Mouse (Mus musculus) hindbrain, embryonic 12.5 days (tissue): Measurements from ENCODE around the gene Fam43a. TPM values are rescaled to one million over a fixed set of nuclear protein-coding genes. Genes with fewer than 3 reads are reported as not detected.
A peak's percentile ranks its signal among the peaks of the same experiment; 100 is the strongest.

ENCODE experiments used
- ATAC-seq: fragments of 200-750 bp; cut with Nextera tagmentation; 2 replicates; pipeline ENCODE4 v1.8.0; 2017; ENCODE audit warnings: moderate TSS enrichment; ENCODE audit not compliant: low FRiP score
- H3K27ac ChIP-seq: fragments of 300-500 bp; sonication (generic); 2 replicates; pipeline ENCODE4 v1.5.1; 2016; ENCODE audit warnings: mild to moderate bottlenecking
- H3K27me3 ChIP-seq: fragments of 300-500 bp; sonication (generic); 2 replicates; pipeline ENCODE4 v1.6.1; 2016; ENCODE audit warnings: mild to moderate bottlenecking
- H3K36me3 ChIP-seq: fragments of 300-500 bp; sonication (generic); 2 replicates; pipeline ENCODE4 v1.6.1; 2016; ENCODE audit warnings: mild to moderate bottlenecking
- H3K4me1 ChIP-seq: fragments of 300-500 bp; sonication (generic); 2 replicates; pipeline ENCODE4 v1.6.1; 2016
- H3K4me2 ChIP-seq: fragments of 300-500 bp; sonication (generic); replicated peaks from 2 replicates; pipeline ENCODE4 v1.6.1; 2016; ENCODE audit warnings: mild to moderate bottlenecking
- H3K4me3 ChIP-seq: fragments of 300-500 bp; sonication (generic); 2 replicates; pipeline ENCODE4 v1.5.1; 2016; ENCODE audit warnings: mild to moderate bottlenecking
- H3K9ac ChIP-seq: fragments of 300-500 bp; sonication (generic); 2 replicates; pipeline ENCODE4 v1.6.1; 2016; ENCODE audit warnings: mild to moderate bottlenecking, moderate library complexity
- H3K9me3 ChIP-seq: fragments of 300-500 bp; sonication (generic); replicated peaks from 2 replicates; pipeline ENCODE4 v1.6.1; 2016; ENCODE audit warnings: mild to moderate bottlenecking
- WGBS: fragments of 180-500 bp; shearing (Covaris S2); methylation state at CpG from one replicate; pipeline ENCODE4 v1.1.7; 2016; 5-methylcytosine and 5-hydroxymethylcytosine counted together
- polyA plus RNA-seq: library from polyadenylated mRNA; unstranded; fragments of >200 nt; fragmentation: Nextera tagmentation; extraction: Ambion mirVana; gene quantifications from 2 replicates; pipeline ENCODE4 v1.2.1, GENCODE M21; 2016

Gene Fam43a
- polyA plus RNA-seq = 17.5 and 17.6 TPM in 2 replicates

- H3K4me1 ChIP-seq = peaks cover 46% of the 10 kb centered on the region
- H3K27me3 ChIP-seq = peaks cover 40% of the 10 kb centered on the region
- H3K9me3 ChIP-seq = no peaks in the 10 kb centered on the region
Measured at GRCm38 (mm10) chr16:30599491-30600268, at the start of gene Fam43a. Gene Fam43a, plus strand, starts transcription at chr16:30599723.

GRCm38 (mm10) chr16:30549966-30550747, 49.4 kb upstream of the Fam43a start:
- H3K36me3 ChIP-seq = peaks cover 20% of the 10 kb centered on the region
- peaks cover 21% of the 10 kb centered on the region for H3K4me1 ChIP-seq
- peak; percentile 92 for ATAC-seq
- under 1% methylated on average over 63 of the region's 63 CpGs for WGBS
- 0 out of 2 replicates have a peak, but pooled peaks cover 4% of the 10 kb centered on the region for H3K27me3 ChIP-seq
- peak overlapping the region; percentile 65 for H3K4me2 ChIP-seq
- H3K27ac ChIP-seq = peak overlapping the region; percentile 81
- H3K9ac ChIP-seq = peak overlapping the region; percentile 89
- peaks cover 5% of the 10 kb centered on the region; the same call in 1 of the 2 replicates for H3K9me3 ChIP-seq
- H3K4me3 ChIP-seq = peak overlapping the region; percentile 79

More at GRCm38 (mm10) chr16:30599491-30600268, at the start of gene Fam43a:
- under 1% methylated on average over 54 of the region's 63 CpGs for WGBS
- Histone ChIP-seq H3K4me2 (peak within 1 kb of the TSS; percentile 94), H3K4me3 (peak within 1 kb of the TSS; percentile 64), H3K27ac (peak within 1 kb of the TSS; percentile 68), H3K36me3 (no peaks in the 10 kb centered on the region), H3K9ac (peak within 1 kb of the TSS; percentile 67)
- peak; percentile 81 for ATAC-seq

- 11% methylated on average over 14 of the region's 14 CpGs for WGBS
- peak within 1 kb of the TSS; percentile 65 for H3K4me2 ChIP-seq
Measured at GRCm38 (mm10) chr16:30550748-30551192, 48.8 kb upstream of the Fam43a start, which contains the start of gene Tmem44. Gene Tmem44, minus strand, starts transcription at chr16:30550842.

GRCm38 (mm10) chr16:30552621-30553338, 46.7 kb upstream of the Fam43a start:
- Histone ChIP-seq H3K4me2 (no peak overlapping the region), H3K4me3 (no peak overlapping the region), H3K9ac (no peak overlapping the region), H3K36me3 (peaks cover 7% of the 10 kb centered on the region), H3K9me3 (peaks cover 18% of the 10 kb centered on the region; the same call in 1 of the 2 replicates), H3K27me3 (0 out of 2 replicates have a peak, but pooled peaks cover 4% of the 10 kb centered on the region), H3K27ac (peak overlapping the region; percentile 57), H3K4me1 (peaks cover 21% of the 10 kb centered on the region)
- WGBS = 29% methylated on average over 11 of the region's 11 CpGs
- no peak for ATAC-seq

More at GRCm38 (mm10) chr16:30550748-30551192, 48.8 kb upstream of the Fam43a start, which contains the start of gene Tmem44:
- peaks cover 21% of the 10 kb centered on the region for H3K4me1 ChIP-seq
- 0 out of 2 replicates have a peak, but pooled peaks cover 4% of the 10 kb centered on the region for H3K27me3 ChIP-seq
- H3K4me3 ChIP-seq = peak within 1 kb of the TSS; percentile 79
- H3K9me3 ChIP-seq = peaks cover 11% of the 10 kb centered on the region; the same call in 1 of the 2 replicates
- peak; percentile 79 for ATAC-seq
- peaks cover 14% of the 10 kb centered on the region for H3K36me3 ChIP-seq
- peak within 1 kb of the TSS; percentile 81 for H3K27ac ChIP-seq
- peak within 1 kb of the TSS; percentile 89 for H3K9ac ChIP-seq

- H3K9ac ChIP-seq = no peak overlapping the region
- no peak overlapping the region for H3K4me2 ChIP-seq
- H3K36me3 ChIP-seq = peaks cover 20% of the 10 kb centered on the region
- 0 out of 2 replicates have a peak, but pooled peaks cover 4% of the 10 kb centered on the region for H3K27me3 ChIP-seq
- peaks cover 15% of the 10 kb centered on the region for H3K4me1 ChIP-seq
- no peak for ATAC-seq
- no peak overlapping the region for H3K27ac ChIP-seq
- no peak overlapping the region for H3K4me3 ChIP-seq
- WGBS = 95% methylated on average over 8 of the region's 8 CpGs
- H3K9me3 ChIP-seq = peaks cover 18% of the 10 kb centered on the region; the same call in 1 of the 2 replicates
Measured at GRCm38 (mm10) chr16:30554109-30554508, 45.4 kb upstream of the Fam43a start.

GRCm38 (mm10) chr16:30559312-30559992, 40.1 kb upstream of the Fam43a start:
- Histone ChIP-seq H3K4me3 (no peak overlapping the region), H3K4me2 (no peak overlapping the region), H3K9ac (no peak overlapping the region), H3K9me3 (peaks cover 18% of the 10 kb centered on the region; the same call in 1 of the 2 replicates), H3K4me1 (no peaks in the 10 kb centered on the region), H3K27me3 (no peaks in the 10 kb centered on the region), H3K36me3 (peaks cover 72% of the 10 kb centered on the region), H3K27ac (no peak overlapping the region)
- WGBS = 91% methylated on average over 5 of the region's 5 CpGs
- no peak for ATAC-seq

- WGBS = 89% methylated on average over 4 of the region's 4 CpGs
- Histone ChIP-seq H3K36me3 (peaks cover 84% of the 10 kb centered on the region), H3K4me3 (no peak overlapping the region), H3K9me3 (peaks cover 9% of the 10 kb centered on the region; the same call in 1 of the 2 replicates), H3K27ac (no peak overlapping the region), H3K4me1 (no peaks in the 10 kb centered on the region), H3K9ac (no peak overlapping the region), H3K27me3 (no peaks in the 10 kb centered on the region), H3K4me2 (no peak overlapping the region)
- no peak for ATAC-seq
Measured at GRCm38 (mm10) chr16:30560601-30561000, 38.9 kb upstream of the Fam43a start.

- Histone ChIP-seq H3K4me3 (no peak overlapping the region), H3K27ac (no peak overlapping the region), H3K9ac (no peak overlapping the region), H3K9me3 (no peaks in the 10 kb centered on the region), H3K4me1 (no peaks in the 10 kb centered on the region), H3K4me2 (no peak overlapping the region), H3K36me3 (peaks cover 97% of the 10 kb centered on the region), H3K27me3 (no peaks in the 10 kb centered on the region)
- WGBS = 93% methylated on average over 6 of the region's 6 CpGs
- ATAC-seq = no peak
Measured at GRCm38 (mm10) chr16:30565631-30566030, 33.9 kb upstream of the Fam43a start.

- peaks cover 92% of the 10 kb centered on the region for H3K36me3 ChIP-seq
- no peaks in the 10 kb centered on the region for H3K4me1 ChIP-seq
- no peaks in the 10 kb centered on the region for H3K27me3 ChIP-seq
- 92% methylated on average over 4 of the region's 4 CpGs for WGBS
- H3K9ac ChIP-seq = no peak overlapping the region
- no peaks in the 10 kb centered on the region for H3K9me3 ChIP-seq
- H3K27ac ChIP-seq = no peak overlapping the region
- H3K4me3 ChIP-seq = no peak overlapping the region
- ATAC-seq = no peak
- H3K4me2 ChIP-seq = no peak overlapping the region
Measured at GRCm38 (mm10) chr16:30570173-30570572, 29.4 kb upstream of the Fam43a start.

- WGBS = 96% methylated on average over 5 of the region's 5 CpGs
- H3K4me2 ChIP-seq = no peak overlapping the region
- H3K4me1 ChIP-seq = no peaks in the 10 kb centered on the region
- no peak overlapping the region for H3K27ac ChIP-seq
- H3K36me3 ChIP-seq = peaks cover 93% of the 10 kb centered on the region
- ATAC-seq = no peak
- no peaks in the 10 kb centered on the region for H3K27me3 ChIP-seq
- H3K9ac ChIP-seq = no peak overlapping the region
- no peaks in the 10 kb centered on the region for H3K9me3 ChIP-seq
- no peak overlapping the region for H3K4me3 ChIP-seq
Measured at GRCm38 (mm10) chr16:30571378-30571777, 28.1 kb upstream of the Fam43a start.

GRCm38 (mm10) chr16:30572239-30572638, 27.3 kb upstream of the Fam43a start:
- Histone ChIP-seq H3K4me2 (no peak overlapping the region), H3K4me1 (no peaks in the 10 kb centered on the region), H3K9ac (no peak overlapping the region), H3K27me3 (no peaks in the 10 kb centered on the region), H3K36me3 (peaks cover 93% of the 10 kb centered on the region), H3K9me3 (no peaks in the 10 kb centered on the region), H3K27ac (no peak overlapping the region), H3K4me3 (no peak overlapping the region)
- WGBS = 64% methylated on average over 4 of the region's 4 CpGs
- ATAC-seq = no peak
